Mouse (Mus musculus): Measurements from ENCODE around the gene Shank2.

The Shank2 gene

GRCm38 (mm10) chr7:144087277-144087676, 85.5 kb downstream of the Shank2 start:
- in situ Hi-C loops (cut with MboI; ENCODE audit: unreplicated experiment in 2 of 2) = loop anchor here (10.0 to 25.0 kb wide), 3 partner anchors 262 to 500 kb away; partner anchors contain the start of genes Dhcr7 (in 1 of the 2), Fadd (in 1 of the 2) and Nadsyn1 (in 1 of the 2)

GRCm38 (mm10) chr7:144094132-144094531, 92.4 kb downstream of the Shank2 start:
- in situ Hi-C loops (cut with MboI; ENCODE audit: unreplicated experiment in 2 of 2) = loop anchor here in 1 of 2 experiments (10.0 to 25.0 kb wide), 2 partner anchors 331 to 493 kb away; partner anchors contain the start of gene Fadd

- in situ Hi-C loops (cut with MboI; ENCODE audit: unreplicated experiment in 2 of 2) = loop anchor here in 1 of 2 experiments (10.0 to 25.0 kb wide), 2 partner anchors 327 to 490 kb away; partner anchors contain the start of gene Fadd
Measured at GRCm38 (mm10) chr7:144097314-144097713, 95.6 kb downstream of the Shank2 start.

- in situ Hi-C loops (cut with MboI; ENCODE audit: unreplicated experiment in 2 of 2) = no loop called here
Measured at GRCm38 (mm10) chr7:144102222-144102980, 100.7 kb downstream of the Shank2 start.

- in situ Hi-C loops (cut with MboI; ENCODE audit: unreplicated experiment in 2 of 2) = no loop called here
Measured at GRCm38 (mm10) chr7:144105952-144106351, 104.2 kb downstream of the Shank2 start.

GRCm38 (mm10) chr7:144106352-144107011, 104.8 kb downstream of the Shank2 start:
- in situ Hi-C loops (cut with MboI; ENCODE audit: unreplicated experiment in 2 of 2) = no loop called here

GRCm38 (mm10) chr7:144108141-144108540, 106.4 kb downstream of the Shank2 start:
- in situ Hi-C loops (cut with MboI; ENCODE audit: unreplicated experiment in 2 of 2) = no loop called here

GRCm38 (mm10) chr7:144111026-144111604, 109.4 kb downstream of the Shank2 start:
- in situ Hi-C loops (cut with MboI; ENCODE audit: unreplicated experiment in 2 of 2) = no loop called here

- in situ Hi-C loops (cut with MboI; ENCODE audit: unreplicated experiment in 2 of 2) = no loop called here
Measured at GRCm38 (mm10) chr7:144111981-144112380, 110.3 kb downstream of the Shank2 start.

- in situ Hi-C loops (cut with MboI; ENCODE audit: unreplicated experiment in 2 of 2) = no loop called here
Measured at GRCm38 (mm10) chr7:144114230-144114629, 112.5 kb downstream of the Shank2 start.

GRCm38 (mm10) chr7:144119562-144119961, 117.8 kb downstream of the Shank2 start:
- in situ Hi-C loops (cut with MboI; ENCODE audit: unreplicated experiment in 2 of 2) = no loop called here

- in situ Hi-C loops (cut with MboI; ENCODE audit: unreplicated experiment in 2 of 2) = no loop called here
Measured at GRCm38 (mm10) chr7:144132699-144133387, 131.1 kb downstream of the Shank2 start.

- in situ Hi-C loops (cut with MboI; ENCODE audit: unreplicated experiment in 2 of 2) = no loop called here
Measured at GRCm38 (mm10) chr7:144133388-144133998, 131.8 kb downstream of the Shank2 start.

- in situ Hi-C loops (cut with MboI; ENCODE audit: unreplicated experiment in 2 of 2) = no loop called here
Measured at GRCm38 (mm10) chr7:144134699-144135098, 133.0 kb downstream of the Shank2 start.

GRCm38 (mm10) chr7:144137827-144138226, 136.1 kb downstream of the Shank2 start:
- in situ Hi-C loops (cut with MboI; ENCODE audit: unreplicated experiment in 2 of 2) = no loop called here

GRCm38 (mm10) chr7:144138476-144138875, 136.7 kb downstream of the Shank2 start:
- in situ Hi-C loops (cut with MboI; ENCODE audit: unreplicated experiment in 2 of 2) = no loop called here

- in situ Hi-C loops (cut with MboI; ENCODE audit: unreplicated experiment in 2 of 2) = no loop called here
Measured at GRCm38 (mm10) chr7:144139691-144140090, 138.0 kb downstream of the Shank2 start.

- in situ Hi-C loops (cut with MboI; ENCODE audit: unreplicated experiment in 2 of 2) = no loop called here
Measured at GRCm38 (mm10) chr7:144140470-144140869, 138.7 kb downstream of the Shank2 start.

GRCm38 (mm10) chr7:144142036-144142435, 140.3 kb downstream of the Shank2 start:
- in situ Hi-C loops (cut with MboI; ENCODE audit: unreplicated experiment in 2 of 2) = no loop called here

- in situ Hi-C loops (cut with MboI; ENCODE audit: unreplicated experiment in 2 of 2) = no loop called here
Measured at GRCm38 (mm10) chr7:144143941-144144340, 142.2 kb downstream of the Shank2 start.

Measured in v-Abl transformed pro-B cells (cell line).